In genomic region chr11:54313391-54314360, GRCm38 (mm10) we compare ENCODE assay signal across 15 mouse cellular contexts. TPM values are rescaled to one million over a fixed set of nuclear protein-coding genes. Genes with fewer than 3 reads are reported as not detected.
A peak's percentile ranks its signal among the peaks of the same experiment; 100 is the strongest.
DNase-seq lines count a peak whose midpoint lies in the region; ATAC-seq and TF ChIP-seq lines count a peak whose summit lies in the region.
"Had no signal": no experiment of that assay in that cellular context is flagged by ENCODE, and none has a peak within 500 bp of the region (broad histone marks: within the 10 kb centered on the region; RNA-seq: fewer than 3 reads in every experiment).

No protein-coding gene starts in this region.

- no peaks in the 10 kb centered on the region for H3K9me3 ChIP-seq in heart, embryonic 13.5 days
- H3K9me3 ChIP-seq in midbrain, embryonic 12.5 days, result no peaks in the 10 kb centered on the region
- H3K9me3 ChIP-seq in midbrain, postnatal 0 days (ENCODE audit: low read length), result no peaks in the 10 kb centered on the region
- H3K9me3 ChIP-seq in liver, embryonic 12.5 days (replicated peaks), result no peaks in the 10 kb centered on the region
- no peaks in the 10 kb centered on the region for H3K9me3 ChIP-seq in midbrain, embryonic 13.5 days

- no peak overlapping the region for H3K4me3 ChIP-seq in heart, embryonic 13.5 days
- no peak overlapping the region for H3K4me3 ChIP-seq in midbrain, embryonic 12.5 days
- no peak overlapping the region for H3K4me3 ChIP-seq in midbrain, postnatal 0 days (ENCODE audit: low read depth, low read length)
- no peak overlapping the region for H3K4me3 ChIP-seq in liver, embryonic 12.5 days
- H3K4me3 ChIP-seq in midbrain, embryonic 13.5 days (replicated peaks), result no peak overlapping the region

- H3K4me1 ChIP-seq in heart, embryonic 13.5 days, result peaks cover 33% of the 10 kb centered on the region
- H3K4me1 ChIP-seq in midbrain, embryonic 12.5 days, result peaks cover 49% of the 10 kb centered on the region
- peaks cover 13% of the 10 kb centered on the region for H3K4me1 ChIP-seq in midbrain, postnatal 0 days (ENCODE audit: insufficient read depth, low read length)
- H3K4me1 ChIP-seq in liver, embryonic 12.5 days, result peaks cover 50% of the 10 kb centered on the region
- H3K4me1 ChIP-seq in midbrain, embryonic 13.5 days (replicated peaks), result peaks cover 53% of the 10 kb centered on the region

- 0 out of 2 replicates have a peak, but pooled peaks cover 2% of the 10 kb centered on the region for H3K27me3 ChIP-seq in heart, embryonic 13.5 days (replicated peaks)
- H3K27me3 ChIP-seq in midbrain, embryonic 12.5 days, result no peaks in the 10 kb centered on the region
- no peaks in the 10 kb centered on the region for H3K27me3 ChIP-seq in midbrain, postnatal 0 days (ENCODE audit: insufficient read depth, low read length)
- H3K27me3 ChIP-seq in liver, embryonic 12.5 days (replicated peaks), result no peaks in the 10 kb centered on the region
- H3K27me3 ChIP-seq in midbrain, embryonic 13.5 days, result no peaks in the 10 kb centered on the region

- no peak overlapping the region for H3K4me2 ChIP-seq in heart, embryonic 13.5 days
- H3K4me2 ChIP-seq in midbrain, embryonic 12.5 days (replicated peaks), result no peak overlapping the region
- H3K4me2 ChIP-seq in midbrain, postnatal 0 days (ENCODE audit: low read depth, low read length, poor library complexity, severe bottlenecking), result no peak overlapping the region
- H3K4me2 ChIP-seq in liver, embryonic 12.5 days, result peak overlapping the region; percentile 24
- no peak overlapping the region for H3K4me2 ChIP-seq in midbrain, embryonic 13.5 days (replicated peaks)
- H3K4me2 ChIP-seq: lung, embryonic 14.5 days had no signal

- TF ChIP-seq CTCF in midbrain, postnatal 0 days (IDR thresholded peaks at IDR 0.05), result no peak

- 0 out of 2 replicates have a peak overlapping the region, but pooled peaks have one; percentile 4 for H3K27ac ChIP-seq in heart, embryonic 13.5 days (replicated peaks)
- H3K27ac ChIP-seq in midbrain, embryonic 12.5 days (replicated peaks), result peak overlapping the region; percentile 75; the same call in 1 of the 2 replicates
- H3K27ac ChIP-seq in midbrain, postnatal 0 days (ENCODE audit: low read depth, low read length), result no peak overlapping the region
- H3K27ac ChIP-seq in liver, embryonic 12.5 days, result peak overlapping the region; percentile 38
- peak overlapping the region; percentile 31; the same call in 1 of the 2 replicates for H3K27ac ChIP-seq in midbrain, embryonic 13.5 days

- WGBS in heart, embryonic 13.5 days, result 43% methylated on average over 7 of the region's 7 CpGs
- 64% methylated on average over 7 of the region's 7 CpGs for WGBS in midbrain, embryonic 12.5 days
- 61% methylated on average over 7 of the region's 7 CpGs for WGBS in midbrain, postnatal 0 days
- WGBS in liver, embryonic 12.5 days (ENCODE audit: insufficient replicate concordance), result 45% methylated on average over 7 of the region's 7 CpGs
- 62% methylated on average over 7 of the region's 7 CpGs for WGBS in midbrain, embryonic 13.5 days

- ATAC-seq in heart, embryonic 13.5 days (ENCODE audit: extremely low read depth, insufficient number of reproducible peaks, low FRiP score, low TSS enrichment), result no peak
- ATAC-seq in midbrain, embryonic 12.5 days (ENCODE audit: low FRiP score, low read depth), result no peak
- ATAC-seq in midbrain, postnatal 0 days (ENCODE audit: low FRiP score), result no peak
- ATAC-seq in liver, embryonic 12.5 days, result peak; percentile 73
- ATAC-seq in midbrain, embryonic 13.5 days, result 0 out of 2 replicates have a peak, but pooled peaks have one; percentile 19
- ATAC-seq: intestine, embryonic 16.5 days had no signal

- DNase-seq in heart, postnatal 4 days, result no peak
- no peak for DNase-seq in midbrain, postnatal 0 days (ENCODE audit: low spot score)
- DNase-seq in embryo, embryonic 9.5 days (ENCODE audit: extremely low spot score), result no peak
- DNase-seq: lung, embryonic 14.5 days; spleen, adult 18-20 months; thymus, adult 18-20 months had no signal

- no peak overlapping the region for H3K9ac ChIP-seq in heart, embryonic 13.5 days
- no peak overlapping the region for H3K9ac ChIP-seq in midbrain, embryonic 12.5 days (replicated peaks)
- H3K9ac ChIP-seq in midbrain, postnatal 0 days (replicated peaks; ENCODE audit: low read length, poor library complexity, severe bottlenecking), result no peak overlapping the region
- no peak overlapping the region for H3K9ac ChIP-seq in liver, embryonic 12.5 days
- H3K9ac ChIP-seq in midbrain, embryonic 13.5 days (replicated peaks), result no peak overlapping the region
- H3K9ac ChIP-seq: lung, embryonic 14.5 days had no signal

- no peaks in the 10 kb centered on the region for H3K36me3 ChIP-seq in heart, embryonic 13.5 days
- H3K36me3 ChIP-seq in midbrain, embryonic 12.5 days, result no peaks in the 10 kb centered on the region
- no peaks in the 10 kb centered on the region for H3K36me3 ChIP-seq in midbrain, postnatal 0 days (ENCODE audit: insufficient read depth, low read length)
- no peaks in the 10 kb centered on the region for H3K36me3 ChIP-seq in liver, embryonic 12.5 days
- H3K36me3 ChIP-seq in midbrain, embryonic 13.5 days, result peaks cover 5% of the 10 kb centered on the region; the same call in 1 of the 2 replicates

RNA-seq across cellular contexts. Expression of gene Acsl6, which starts 10.1 kb away (rescaled TPM):
- polyA plus RNA-seq in heart, embryonic 13.5 days (2015; fragmentation: Nextera tagmentation; extraction: Ambion mirVana), result 0.35 and 0.76 TPM in 2 replicates
- 1 to 10 TPM in 1 of 2 experiments, under 1 TPM in 1; 0.50 to 1.2 TPM for total RNA-seq in heart, postnatal 4 days (2021)
- 27.1 and 27.6 TPM in 2 replicates for polyA plus RNA-seq in midbrain, embryonic 12.5 days (2016; fragmentation: Nextera tagmentation; extraction: Ambion mirVana)
- total RNA-seq in midbrain, postnatal 0 days (2014; rRNA removed), result 61.9 and 64.0 TPM in 2 replicates
- polyA plus RNA-seq in midbrain, postnatal 0 days (2015; fragmentation: Nextera tagmentation; extraction: Ambion mirVana), result 52.6 and 56.2 TPM in 2 replicates
- polyA plus RNA-seq in liver, embryonic 12.5 days (2016; fragmentation: Nextera tagmentation; extraction: Ambion mirVana), result 1.3 and 1.7 TPM in 2 replicates
- 35.1 and 36.1 TPM in 2 replicates for polyA plus RNA-seq in midbrain, embryonic 13.5 days (2015; fragmentation: Nextera tagmentation; extraction: Ambion mirVana)

RNA-seq across cellular contexts. Expression of gene Il3, which starts 46.6 kb away (rescaled TPM):
- not detected in 2 replicates for polyA plus RNA-seq in heart, embryonic 13.5 days (2015; fragmentation: Nextera tagmentation; extraction: Ambion mirVana)
- not detected for total RNA-seq in heart, postnatal 4 days (2021)
- not detected in 2 replicates for polyA plus RNA-seq in midbrain, embryonic 12.5 days (2016; fragmentation: Nextera tagmentation; extraction: Ambion mirVana)
- not detected in 2 replicates for total RNA-seq in midbrain, postnatal 0 days (2014; rRNA removed)
- not detected in 2 replicates for polyA plus RNA-seq in midbrain, postnatal 0 days (2015; fragmentation: Nextera tagmentation; extraction: Ambion mirVana)
- polyA plus RNA-seq in liver, embryonic 12.5 days (2016; fragmentation: Nextera tagmentation; extraction: Ambion mirVana), result not detected in 2 replicates
- not detected in 2 replicates for polyA plus RNA-seq in midbrain, embryonic 13.5 days (2015; fragmentation: Nextera tagmentation; extraction: Ambion mirVana)
- total RNA-seq: gastrocnemius, adult 18-20 months; heart, postnatal 10 days; layer of hippocampus, adult 8-10 months; left cerebral cortex, postnatal 25 days had no signal
- polyA plus RNA-seq: intestine, embryonic 16.5 days; lung, embryonic 14.5 days had no signal

RNA-seq across cellular contexts. Expression of gene Meikin, which starts 56.8 kb away (rescaled TPM):
- polyA plus RNA-seq in heart, embryonic 13.5 days (2015; fragmentation: Nextera tagmentation; extraction: Ambion mirVana), result not detected in 2 replicates
- not detected for total RNA-seq in heart, postnatal 4 days (2021)
- not detected in 2 replicates for polyA plus RNA-seq in midbrain, embryonic 12.5 days (2016; fragmentation: Nextera tagmentation; extraction: Ambion mirVana)
- total RNA-seq in midbrain, postnatal 0 days (2014; rRNA removed), result not detected in 2 replicates
- not detected in 2 replicates for polyA plus RNA-seq in midbrain, postnatal 0 days (2015; fragmentation: Nextera tagmentation; extraction: Ambion mirVana)
- not detected in 2 replicates for polyA plus RNA-seq in liver, embryonic 12.5 days (2016; fragmentation: Nextera tagmentation; extraction: Ambion mirVana)
- polyA plus RNA-seq in midbrain, embryonic 13.5 days (2015; fragmentation: Nextera tagmentation; extraction: Ambion mirVana), result not detected in 2 replicates
- total RNA-seq: gastrocnemius, adult 18-20 months; heart, postnatal 10 days; layer of hippocampus, adult 8-10 months; left cerebral cortex, postnatal 25 days had no signal
- polyA plus RNA-seq: intestine, embryonic 16.5 days; lung, embryonic 14.5 days had no signal

Comparison
In these comparisons a context has a peak if more than half of its experiments do, and no peak if none do; other contexts are left out.
1. ATAC-seq: peak in liver, embryonic 12.5 days (single experiment) and midbrain, embryonic 13.5 days (single experiment); none in heart, embryonic 13.5 days (single experiment), midbrain, embryonic 12.5 days (single experiment) and midbrain, postnatal 0 days (single experiment).
2. RNA of gene Acsl6, which starts 10.1 kb away (polyA plus RNA-seq): 52.6 to 56.2 TPM in midbrain, postnatal 0 days, 35.1 to 36.1 TPM in midbrain, embryonic 13.5 days and 27.1 to 27.6 TPM in midbrain, embryonic 12.5 days; 1.3 to 1.7 TPM in liver, embryonic 12.5 days and 0.35 to 0.76 TPM in heart, embryonic 13.5 days; every median in the first group is over 10 times any median in the second.